Mouse (Mus musculus) retina, postnatal 7 days (tissue): ENCODE data around the gene Apom.

Experiments
- DNase-seq: peaks from one replicate; pipeline ENCODE4 v3.0.0-alpha.2; 2012; ENCODE audit warnings: low read depth, low spot score

The Apom gene

GRCm38 (mm10) chr17:35131500-35132173 lies at the start of gene Apom:
Gene Apom, minus strand, starts transcription at chr17:35132050.
- no peak for DNase-seq

- DNase-seq: no peak
Observed at GRCm38 (mm10) chr17:35180093-35180492, 48.2 kb upstream of the Apom start.

- DNase-seq: peak; percentile 42
Observed at GRCm38 (mm10) chr17:35178528-35178927, 46.7 kb upstream of the Apom start.

- no peak for DNase-seq
Observed at GRCm38 (mm10) chr17:35175968-35176367, 44.1 kb upstream of the Apom start, which contains the start of gene Aif1. Gene Aif1, minus strand, starts transcription at chr17:35176068.

- DNase-seq: no peak
Observed at GRCm38 (mm10) chr17:35175382-35175781, 43.5 kb upstream of the Apom start.

GRCm38 (mm10) chr17:35174201-35174977 lies 42.5 kb upstream of the Apom start:
- DNase-seq: no peak

- no peak for DNase-seq
Observed at GRCm38 (mm10) chr17:35173329-35173728, 41.5 kb upstream of the Apom start.

GRCm38 (mm10) chr17:35172445-35173234 lies 40.8 kb upstream of the Apom start:
- no peak for DNase-seq

- DNase-seq: peak; percentile 60
Observed at GRCm38 (mm10) chr17:35168541-35169207, 36.8 kb upstream of the Apom start.

GRCm38 (mm10) chr17:35167794-35168193 lies 35.9 kb upstream of the Apom start:
- no peak for DNase-seq

- peak; percentile 73 for DNase-seq
Observed at GRCm38 (mm10) chr17:35166352-35167035, 34.6 kb upstream of the Apom start.

GRCm38 (mm10) chr17:35165451-35166155 lies 33.8 kb upstream of the Apom start:
- no peak for DNase-seq

- DNase-seq: peak; percentile 99
Observed at GRCm38 (mm10) chr17:35164568-35165450, 33.0 kb upstream of the Apom start, which contains the start of gene Prrc2a. Gene Prrc2a, minus strand, starts transcription at chr17:35164897.

- no peak for DNase-seq
Observed at GRCm38 (mm10) chr17:35164218-35164567, 32.3 kb upstream of the Apom start.

- no peak for DNase-seq
Observed at GRCm38 (mm10) chr17:35163326-35164081, 31.7 kb upstream of the Apom start.

GRCm38 (mm10) chr17:35162730-35163129 lies 30.9 kb upstream of the Apom start:
- no peak for DNase-seq

GRCm38 (mm10) chr17:35162121-35162520 lies 30.3 kb upstream of the Apom start:
- no peak for DNase-seq

GRCm38 (mm10) chr17:35161421-35161820 lies 29.6 kb upstream of the Apom start:
- no peak for DNase-seq

- DNase-seq: no peak
Observed at GRCm38 (mm10) chr17:35159638-35160037, 27.8 kb upstream of the Apom start.
